Comparison of ENCODE assay signal across 23 mouse cellular contexts in the genomic region with DNA sequence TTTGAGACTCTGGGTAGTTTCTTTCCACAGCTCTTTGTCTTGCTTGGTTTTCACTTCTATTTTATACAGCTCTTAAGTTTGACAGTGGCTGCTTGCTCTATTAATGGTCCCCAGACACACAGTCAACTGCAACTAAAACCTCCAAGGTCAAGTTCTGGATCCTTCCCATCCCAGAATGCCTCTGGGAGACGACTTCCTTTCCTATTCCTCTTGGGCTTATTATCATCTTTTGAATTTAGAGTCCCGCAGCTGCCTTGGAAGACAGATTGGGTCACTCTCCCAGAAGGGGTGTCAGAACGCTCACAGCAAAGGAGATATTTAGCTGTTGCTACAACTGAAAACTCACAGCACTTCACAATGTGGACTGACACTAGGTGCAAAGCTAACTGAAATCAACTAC.
DNase-seq lines count a peak whose midpoint lies in the region; TF ChIP-seq lines count a peak whose summit lies in the region.
"Had no signal": no experiment of that assay in that cellular context is flagged by ENCODE, and none has a peak within 500 bp of the region (broad histone marks: within the 10 kb centered on the region; RNA-seq: fewer than 3 reads in every experiment).

No protein-coding gene starts in this region.

- peak overlapping the region; percentile 56; the same call in 1 of the 2 replicates for H3K27ac ChIP-seq in gastrocnemius, adult 2 months
- no peak overlapping the region for H3K27ac ChIP-seq in heart, embryonic 10.5 days
- H3K27ac ChIP-seq: embryonic facial prominence, embryonic 10.5 days; embryonic facial prominence, embryonic 12.5 days; forebrain, embryonic 13.5 days had no signal

- no peaks in the 10 kb centered on the region for H3K36me3 ChIP-seq in heart, embryonic 10.5 days
- H3K36me3 ChIP-seq: embryonic facial prominence, embryonic 10.5 days; embryonic facial prominence, embryonic 12.5 days had no signal

- H3K4me3 ChIP-seq in gastrocnemius, adult 2 months, result no peak overlapping the region
- H3K4me3 ChIP-seq in heart, embryonic 10.5 days, result no peak overlapping the region
- H3K4me3 ChIP-seq: embryonic facial prominence, embryonic 10.5 days; embryonic facial prominence, embryonic 12.5 days; forebrain, embryonic 13.5 days had no signal

- no peaks in the 10 kb centered on the region for H3K4me1 ChIP-seq in heart, embryonic 10.5 days
- H3K4me1 ChIP-seq: embryonic facial prominence, embryonic 10.5 days; embryonic facial prominence, embryonic 12.5 days; forebrain, embryonic 13.5 days had no signal

- H3K27me3 ChIP-seq in heart, embryonic 10.5 days (ENCODE audit: insufficient read depth, poor library complexity, severe bottlenecking), result no peaks in the 10 kb centered on the region
- H3K27me3 ChIP-seq: CH12.LX; embryonic facial prominence, embryonic 12.5 days; forebrain, embryonic 13.5 days; Patski had no signal

- TF ChIP-seq CTCF in gastrocnemius, adult 2 months (IDR thresholded peaks at IDR 0.05), result no peak

- no peaks in the 10 kb centered on the region for H3K9me3 ChIP-seq in heart, embryonic 10.5 days
- H3K9me3 ChIP-seq: embryonic facial prominence, embryonic 10.5 days; embryonic facial prominence, embryonic 12.5 days; forebrain, embryonic 13.5 days; G1E had no signal

- no peak for DNase-seq in gastrocnemius, adult 2 months
- no peak for DNase-seq in gastrocnemius, postnatal 36 days
- peak; percentile 29 to 67 for DNase-seq in heart, adult 18-20 months
- DNase-seq in heart, postnatal 25 days (ENCODE audit: low spot score), result no peak
- DNase-seq in heart, adult 8-10 months (ENCODE audit: low spot score), result peak; percentile 49
- DNase-seq in heart, postnatal 4 days, result no peak
- DNase-seq in heart, embryonic 10.5 days (ENCODE audit: low spot score), result peak; percentile 58
- no peak for DNase-seq in heart, postnatal 14 days
- DNase-seq: adrenal gland, adult 8-10 months; adrenal gland, postnatal 14 days; adrenal gland, postnatal 36 days; B cell, adult 2 months; cerebellum, adult 11-12 months; cerebellum, adult 2 months; cerebellum, adult 9-10 months; cerebellum, postnatal 10 days; cerebellum, postnatal 25 days had no signal

- 68% methylated on average over 3 of the region's 3 CpGs for WGBS in heart, embryonic 10.5 days

- intact Hi-C loops in gastrocnemius, adult 2 months (cut with DNase I), result no loop called here
- intact Hi-C loops in gastrocnemius, postnatal 36 days (cut with DNase I), result no loop called here
- intact Hi-C loops in heart, postnatal 25 days (cut with DNase I), result no loop called here
- intact Hi-C loops in heart, postnatal 14 days (cut with DNase I), result no loop called here

Comparison
In these comparisons a context has a peak if more than half of its experiments do, and no peak if none do; other contexts are left out.
1. DNase-seq: peak in heart, adult 18-20 months (2 of 2), heart, adult 8-10 months (single experiment) and heart, embryonic 10.5 days (single experiment); none in gastrocnemius, adult 2 months (single experiment), gastrocnemius, postnatal 36 days (0 of 2), heart, postnatal 25 days (single experiment), heart, postnatal 4 days (single experiment) and heart, postnatal 14 days (0 of 2).